In genomic region chr13:110754548-110754947, GRCm38 (mm10) we compare ENCODE assay signal across 12 mouse cellular contexts.
DNase-seq lines count a peak whose midpoint lies in the region; ATAC-seq lines count a peak whose summit lies in the region.
"Had no signal": no experiment of that assay in that cellular context is flagged by ENCODE, and none has a peak within 500 bp of the region (broad histone marks: within the 10 kb centered on the region; RNA-seq: fewer than 3 reads in every experiment).

No protein-coding gene starts in this region.

- H3K27me3 ChIP-seq in forebrain, embryonic 16.5 days (replicated peaks; ENCODE audit: control insufficient read depth, insufficient read depth, low read length) = no peaks in the 10 kb centered on the region
- H3K27me3 ChIP-seq: midbrain, embryonic 13.5 days had no signal

- 49% methylated on average over 9 of the region's 9 CpGs for WGBS in forebrain, embryonic 16.5 days

- no peak overlapping the region for H3K4me2 ChIP-seq in forebrain, embryonic 16.5 days (ENCODE audit: low read length)
- H3K4me2 ChIP-seq: midbrain, embryonic 13.5 days had no signal

- no peaks in the 10 kb centered on the region for H3K36me3 ChIP-seq in forebrain, embryonic 16.5 days (ENCODE audit: control insufficient read depth, insufficient read depth)
- H3K36me3 ChIP-seq: midbrain, embryonic 13.5 days had no signal

- H3K27ac ChIP-seq in forebrain, embryonic 16.5 days (ENCODE audit: low read length) = no peak overlapping the region
- H3K27ac ChIP-seq: midbrain, embryonic 13.5 days had no signal

- peak; percentile 66 for ATAC-seq in forebrain, embryonic 16.5 days
- ATAC-seq in activated CD4-positive, CD25-positive, alpha-beta regulatory T cell, adult 4 months = no peak
- ATAC-seq: midbrain, embryonic 13.5 days had no signal

- intact Hi-C loops in left cerebral cortex, postnatal 36 days (cut with DNase I) = no loop called here

- peak; percentile 16 to 18 for DNase-seq in frontal cortex, postnatal 10 days (ENCODE audit: low spot score in 2 of 2)
- DNase-seq in frontal cortex, postnatal 25 days (ENCODE audit: low spot score in 2 of 2) = no peak
- DNase-seq in left cerebral cortex, postnatal 36 days (ENCODE audit: low spot score in 2 of 2) = peak; percentile 5 to 28
- no peak for DNase-seq in left cerebral cortex, adult 11 months (ENCODE audit: low spot score)
- DNase-seq in brain, embryonic 18.5 days (ENCODE audit: low read depth, low spot score) = peak; percentile 22
- no peak for DNase-seq in spleen, postnatal 4 days (ENCODE audit: low spot score in 2 of 2)
- DNase-seq: adrenal gland, postnatal 14 days; B cell, adult 2 months; embryo, embryonic 11 days had no signal

- H3K9ac ChIP-seq in forebrain, embryonic 16.5 days (replicated peaks; ENCODE audit: low read depth, low read length) = no peak overlapping the region
- H3K9ac ChIP-seq: midbrain, embryonic 13.5 days had no signal

- peaks cover 5% of the 10 kb centered on the region for H3K4me1 ChIP-seq in forebrain, embryonic 16.5 days (replicated peaks; ENCODE audit: control insufficient read depth, insufficient read depth, low read length)

- H3K4me3 ChIP-seq in forebrain, embryonic 16.5 days (replicated peaks; ENCODE audit: low read length) = no peak overlapping the region
- H3K4me3 ChIP-seq: midbrain, embryonic 13.5 days had no signal

- H3K9me3 ChIP-seq in forebrain, embryonic 16.5 days (ENCODE audit: control insufficient read depth, low read length) = no peaks in the 10 kb centered on the region
- H3K9me3 ChIP-seq: midbrain, embryonic 13.5 days had no signal

Comparison
In these comparisons a context has a peak if more than half of its experiments do, and no peak if none do; other contexts are left out.
1. DNase-seq: peak in frontal cortex, postnatal 10 days (2 of 2), left cerebral cortex, postnatal 36 days (2 of 2) and brain, embryonic 18.5 days (single experiment); none in frontal cortex, postnatal 25 days (0 of 2), left cerebral cortex, adult 11 months (single experiment) and spleen, postnatal 4 days (0 of 2).